Mouse (Mus musculus): Measurements from ENCODE around the gene Chil1. TPM values are rescaled to one million over a fixed set of nuclear protein-coding genes. Genes with fewer than 3 reads are reported as not detected.

The Chil1 gene
- total and polyA plus RNA-seq, 3 experiments: 1.7 to 6.7 (median 6.1) TPM

- H3K36me3 ChIP-seq (replicated peaks in 1 of 2; ENCODE audit: control insufficient read depth in 1 of 2, insufficient read depth in 1 of 2, low read length in 1 of 2): no peaks in the 10 kb centered on the region
- H3K4me1 ChIP-seq (ENCODE audit: control insufficient read depth in 1 of 2, insufficient read depth in 2 of 2): peaks cover 0 to 17% of the 10 kb centered on the region in 2 experiments; a peak in 2 of 4 replicates
- TF ChIP-seq ETS1 (conservative IDR thresholded peaks at IDR 0.05; ENCODE audit: low read depth, low read length): no peak
- no peak for TF ChIP-seq EP300 (IDR thresholded peaks at IDR 0.05; ENCODE audit: low read length)
- TF ChIP-seq PAX5 (IDR thresholded peaks at IDR 0.05; ENCODE audit: low read length): no peak
- TF ChIP-seq MYC (IDR thresholded peaks at IDR 0.05; ENCODE audit: low read depth, low read length): no peak
- TF ChIP-seq RCOR1 (conservative IDR thresholded peaks at IDR 0.05; ENCODE audit: low read depth, low read length): no peak
- TF ChIP-seq SMC3 (IDR thresholded peaks at IDR 0.05; ENCODE audit: low read depth, low read length): no peak
- no peak for TF ChIP-seq ZKSCAN1 (IDR thresholded peaks at IDR 0.05; ENCODE audit: borderline replicate concordance, low read depth, low read length)
- TF ChIP-seq UBTF (IDR thresholded peaks at IDR 0.05; ENCODE audit: low read depth, low read length): no peak
- TF ChIP-seq CTCF (conservative IDR thresholded peaks at IDR 0.05 in 1 of 2, IDR thresholded peaks at IDR 0.05 in 1 of 2; ENCODE audit: low read depth in 2 of 2, low read length in 2 of 2): no peak
- TF ChIP-seq USF1 (IDR thresholded peaks at IDR 0.05; ENCODE audit: low read depth, low read length): no peak
- no peak for TF ChIP-seq IRF4 (IDR thresholded peaks at IDR 0.05; ENCODE audit: low read depth, low read length)
- TF ChIP-seq ZC3H11A (IDR thresholded peaks at IDR 0.05; ENCODE audit: low read depth, low read length): no peak
- TF ChIP-seq NRF1 (IDR thresholded peaks at IDR 0.05; ENCODE audit: low read depth, low read length): no peak
- TF ChIP-seq MAZ (IDR thresholded peaks at IDR 0.05; ENCODE audit: low read depth, low read length): no peak
- TF ChIP-seq USF2 (conservative IDR thresholded peaks at IDR 0.05; ENCODE audit: low read depth, low read length): no peak
- no peak for TF ChIP-seq CHD2 (IDR thresholded peaks at IDR 0.05; ENCODE audit: low read length)
- no peak for TF ChIP-seq POLR2A (IDR thresholded peaks at IDR 0.05; ENCODE audit: low read depth, low read length)
- TF ChIP-seq JUND (conservative IDR thresholded peaks at IDR 0.05; ENCODE audit: low read depth, low read length): no peak
- no peak for TF ChIP-seq NELFE (IDR thresholded peaks at IDR 0.05; ENCODE audit: low read depth, low read length)
- no peaks in the 10 kb centered on the region for H3K79me2 ChIP-seq (replicated peaks; ENCODE audit: control insufficient read depth, extremely low read depth, insufficient read depth, poor library complexity, severe bottlenecking)
- H3K27ac ChIP-seq (ENCODE audit: insufficient read depth, low read depth): no peak overlapping the region
- H3K4me2 ChIP-seq (ENCODE audit: insufficient read depth, low read depth, poor library complexity, severe bottlenecking): no peak overlapping the region
- no peaks in the 10 kb centered on the region for H3K27me3 ChIP-seq (replicated peaks)
- dilution Hi-C loops (cut with MboI; ENCODE audit: extremely low pct_ligation_motif_present, extremely low pct_unique_long_range_greater_than_20kb, low sequenced_read_pairs): no loop called here
- no peak overlapping the region for H3K9ac ChIP-seq (ENCODE audit: insufficient read depth, low read depth)
- peaks cover 9% of the 10 kb centered on the region for H3K9me3 ChIP-seq (replicated peaks; ENCODE audit: low read length)
- no peak overlapping the region for H3K4me3 ChIP-seq (replicated peaks in 1 of 3; ENCODE audit: low read depth in 2 of 3, low read length in 2 of 3, poor library complexity in 1 of 3)
- no peak for DNase-seq (ENCODE audit: extremely low read depth)
- in situ Hi-C loops (cut with MboI; ENCODE audit: low pct_ligation_motif_present, low pct_unique_long_range_greater_than_20kb, low sequenced_read_pairs): no loop called here
Observed at GRCm38 (mm10) chr1:134210179-134210755, 28.3 kb downstream of the Chil1 start.

- H3K36me3 ChIP-seq (replicated peaks in 1 of 2; ENCODE audit: control insufficient read depth in 1 of 2, insufficient read depth in 1 of 2, low read length in 1 of 2): no peaks in the 10 kb centered on the region
- H3K4me1 ChIP-seq (ENCODE audit: control insufficient read depth in 1 of 2, insufficient read depth in 2 of 2): peaks cover 0 to 15% of the 10 kb centered on the region in 2 experiments; a peak in 2 of 4 replicates
- dilution Hi-C loops (cut with MboI; ENCODE audit: extremely low pct_ligation_motif_present, extremely low pct_unique_long_range_greater_than_20kb, low sequenced_read_pairs) (no loop called here), in situ Hi-C loops (cut with MboI; ENCODE audit: low pct_ligation_motif_present, low pct_unique_long_range_greater_than_20kb, low sequenced_read_pairs) (no loop called here)
- no peak for DNase-seq (ENCODE audit: extremely low read depth)
- no peak overlapping the region for H3K4me3 ChIP-seq (replicated peaks in 1 of 3; ENCODE audit: low read depth in 2 of 3, low read length in 2 of 3, poor library complexity in 1 of 3)
- no peak overlapping the region for H3K27ac ChIP-seq (ENCODE audit: insufficient read depth, low read depth)
- no peak overlapping the region for H3K9ac ChIP-seq (ENCODE audit: insufficient read depth, low read depth)
- no peaks in the 10 kb centered on the region for H3K79me2 ChIP-seq (replicated peaks; ENCODE audit: control insufficient read depth, extremely low read depth, insufficient read depth, poor library complexity, severe bottlenecking)
- H3K9me3 ChIP-seq (replicated peaks; ENCODE audit: low read length): peaks cover 9% of the 10 kb centered on the region
- TF ChIP-seq ELF1 (IDR thresholded peaks at IDR 0.05; ENCODE audit: low read depth, low read length): no peak
- no peak for TF ChIP-seq ZNF384 (IDR thresholded peaks at IDR 0.05; ENCODE audit: low read depth, low read length)
- TF ChIP-seq UBTF (IDR thresholded peaks at IDR 0.05; ENCODE audit: low read depth, low read length): no peak
- no peak for TF ChIP-seq MYC (IDR thresholded peaks at IDR 0.05; ENCODE audit: low read depth, low read length)
- TF ChIP-seq CHD2 (IDR thresholded peaks at IDR 0.05; ENCODE audit: low read length): no peak
- TF ChIP-seq ZC3H11A (IDR thresholded peaks at IDR 0.05; ENCODE audit: low read depth, low read length): no peak
- TF ChIP-seq JUND (conservative IDR thresholded peaks at IDR 0.05; ENCODE audit: low read depth, low read length): no peak
- TF ChIP-seq USF2 (conservative IDR thresholded peaks at IDR 0.05; ENCODE audit: low read depth, low read length): no peak
- no peak for TF ChIP-seq KAT2A (IDR thresholded peaks at IDR 0.05; ENCODE audit: insufficient replicate concordance, low read length)
- TF ChIP-seq GABPA (IDR thresholded peaks at IDR 0.05; ENCODE audit: insufficient replicate concordance, low read depth, low read length): no peak
- TF ChIP-seq MEF2A (IDR thresholded peaks at IDR 0.05; ENCODE audit: borderline replicate concordance, low read depth, low read length): no peak
- no peak for TF ChIP-seq E2F4 (IDR thresholded peaks at IDR 0.05; ENCODE audit: insufficient replicate concordance, low read depth, low read length)
- TF ChIP-seq BHLHE40 (IDR thresholded peaks at IDR 0.05; ENCODE audit: low read depth, low read length): no peak
- TF ChIP-seq POLR2A (IDR thresholded peaks at IDR 0.05; ENCODE audit: low read depth, low read length): no peak
- TF ChIP-seq SMC3 (IDR thresholded peaks at IDR 0.05; ENCODE audit: low read depth, low read length): no peak
- TF ChIP-seq CHD1 (IDR thresholded peaks at IDR 0.05; ENCODE audit: low read depth, low read length): no peak
- no peak for TF ChIP-seq RAD21 (IDR thresholded peaks at IDR 0.05; ENCODE audit: low read depth, low read length)
- H3K27me3 ChIP-seq (replicated peaks): no peaks in the 10 kb centered on the region
- no peak overlapping the region for H3K4me2 ChIP-seq (ENCODE audit: insufficient read depth, low read depth, poor library complexity, severe bottlenecking)
Observed at GRCm38 (mm10) chr1:134211043-134211442, 29.1 kb downstream of the Chil1 start.
